ENCODE assay signal across 14 mouse cellular contexts in the genomic region with DNA sequence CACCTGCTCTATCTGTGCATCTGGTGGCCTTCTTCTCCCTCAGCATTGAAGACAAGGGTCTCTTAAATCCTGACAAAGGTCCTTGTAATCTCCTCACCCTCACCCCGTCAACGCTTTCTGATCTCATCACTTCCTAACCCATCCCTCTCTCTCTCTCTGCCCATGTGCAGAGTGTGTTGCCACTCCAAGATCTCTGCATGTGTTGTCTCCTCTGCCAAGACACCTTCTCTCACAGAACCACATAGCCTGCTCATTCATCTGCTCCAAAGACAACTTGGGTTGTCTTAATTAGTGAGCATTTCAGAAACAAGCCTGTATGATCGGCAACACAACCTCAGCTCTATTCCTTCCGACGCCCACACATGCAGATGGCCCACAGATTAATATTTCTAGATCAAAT.
DNase-seq lines count a peak whose midpoint lies in the region.
"Had no signal": no experiment of that assay in that cellular context is flagged by ENCODE, and none has a peak within 500 bp of the region (broad histone marks: within the 10 kb centered on the region; RNA-seq: fewer than 3 reads in every experiment).

No protein-coding gene starts in this region.

- peak; percentile 75 to 76 for DNase-seq in cerebellum, postnatal 10 days
- DNase-seq in cerebellum, postnatal 4 days (ENCODE audit: low spot score in 2 of 2): no peak
- peak; percentile 70 to 76 for DNase-seq in cerebellum, postnatal 14 days
- no peak for DNase-seq in cerebellum, postnatal 36 days
- DNase-seq: adrenal gland, adult 2 months; adrenal gland, adult 8-10 months; adrenal gland, postnatal 10 days; adrenal gland, postnatal 14 days; adrenal gland, postnatal 25 days; adrenal gland, postnatal 36 days; B cell, adult 2 months; cerebellum, adult 11 months; cerebellum, adult 11-12 months; cerebellum, adult 18-20 months had no signal

Comparison
In these comparisons a context has a peak if more than half of its experiments do, and no peak if none do; other contexts are left out.
1. DNase-seq: peak in cerebellum, postnatal 10 days (2 of 2) and cerebellum, postnatal 14 days (2 of 2); none in cerebellum, postnatal 4 days (0 of 2) and cerebellum, postnatal 36 days (0 of 2).